Mouse (Mus musculus) 3134 (cell line): ENCODE measurements around the gene Shh.

Experiments used
- DNase-seq: peaks from one replicate; pipeline ENCODE4 v3.0.0-alpha.2; 2011; ENCODE audit warnings: low spot score; ENCODE audit not compliant: insufficient read length; ENCODE audit errors: extremely low read depth

Shh gene

DNA sequence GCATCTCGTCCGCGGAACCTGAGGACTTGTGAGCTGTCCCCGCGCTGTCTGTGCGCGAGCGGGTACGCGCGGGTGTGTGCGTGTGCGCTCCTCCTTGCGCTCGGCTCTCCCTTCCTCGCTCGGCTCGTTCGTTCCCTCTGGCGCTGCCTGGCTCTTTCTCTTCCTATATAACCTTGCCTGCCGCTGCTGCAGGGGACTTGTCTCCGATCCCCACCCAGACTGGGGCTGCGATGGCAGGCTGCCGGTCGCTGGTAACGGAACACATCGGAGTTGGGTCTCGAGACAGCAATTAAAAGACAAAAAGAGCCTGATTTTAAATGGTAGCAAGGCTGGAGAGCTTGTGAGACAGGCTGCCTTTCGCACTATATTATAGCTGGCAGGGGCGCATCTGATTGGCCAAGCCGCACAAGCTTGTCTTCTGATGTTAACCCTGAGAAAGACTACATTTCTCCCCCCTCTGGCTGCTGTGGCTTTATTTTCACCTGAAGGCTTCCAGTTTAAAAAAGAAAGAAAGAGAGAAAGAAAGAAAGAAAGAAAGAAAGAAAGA lies at the start of gene Shh:
Shh (minus strand) TSS at position 497 of the 547 bp plus-strand sequence.
- no peak for DNase-seq

DNA sequence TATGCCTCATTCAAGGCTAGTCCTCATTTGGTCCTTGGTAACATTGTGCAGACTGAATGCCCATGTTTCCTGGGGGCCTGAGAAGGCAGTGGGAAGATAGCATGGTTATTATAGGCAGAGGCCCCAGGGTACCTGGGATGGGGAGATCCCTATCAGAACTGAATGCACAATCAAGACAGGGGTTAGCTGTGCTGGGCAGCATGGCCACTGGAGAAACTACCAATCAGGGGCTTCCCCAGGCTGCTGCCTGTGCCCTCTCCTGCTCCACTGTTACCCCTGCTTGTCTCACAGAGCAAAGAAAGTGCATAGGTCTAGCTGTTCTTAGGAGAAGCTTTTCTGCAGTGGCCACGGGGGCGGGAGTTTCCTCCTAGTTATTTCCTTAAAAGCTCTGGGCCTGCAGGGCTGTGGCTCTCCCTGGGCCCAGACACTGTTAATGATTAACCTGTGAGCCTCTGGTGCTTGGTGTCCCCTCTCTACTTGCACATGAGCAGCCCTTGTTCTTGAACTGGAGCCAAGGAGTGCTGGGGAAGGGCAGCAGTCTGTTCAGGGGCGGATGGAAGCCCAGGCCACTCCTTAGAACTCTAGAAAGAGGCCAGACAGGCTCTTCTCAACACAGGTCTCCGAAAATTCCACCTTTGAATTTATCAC lies 33.9 kb upstream of the Shh start:
- no peak for DNase-seq

DNA sequence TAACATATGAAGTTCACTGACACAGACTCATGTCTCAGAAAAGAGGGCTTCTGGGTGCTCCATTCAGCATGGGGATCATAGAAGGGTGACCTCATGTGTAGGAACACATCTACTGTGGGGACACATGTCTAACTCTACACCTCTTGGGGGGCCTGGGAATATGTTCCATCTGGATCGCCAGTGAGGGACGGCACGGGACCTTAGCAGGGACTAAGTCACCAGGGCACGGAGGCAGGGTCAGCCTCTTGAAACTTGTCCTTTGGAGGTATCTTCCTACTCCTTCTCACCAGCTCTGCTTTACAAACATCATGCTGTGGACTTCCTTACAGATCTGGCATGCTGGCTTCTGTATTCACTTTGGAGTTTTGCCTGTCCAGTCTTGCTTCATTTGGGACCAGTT lies 31.8 kb upstream of the Shh start:
- no peak for DNase-seq

DNA sequence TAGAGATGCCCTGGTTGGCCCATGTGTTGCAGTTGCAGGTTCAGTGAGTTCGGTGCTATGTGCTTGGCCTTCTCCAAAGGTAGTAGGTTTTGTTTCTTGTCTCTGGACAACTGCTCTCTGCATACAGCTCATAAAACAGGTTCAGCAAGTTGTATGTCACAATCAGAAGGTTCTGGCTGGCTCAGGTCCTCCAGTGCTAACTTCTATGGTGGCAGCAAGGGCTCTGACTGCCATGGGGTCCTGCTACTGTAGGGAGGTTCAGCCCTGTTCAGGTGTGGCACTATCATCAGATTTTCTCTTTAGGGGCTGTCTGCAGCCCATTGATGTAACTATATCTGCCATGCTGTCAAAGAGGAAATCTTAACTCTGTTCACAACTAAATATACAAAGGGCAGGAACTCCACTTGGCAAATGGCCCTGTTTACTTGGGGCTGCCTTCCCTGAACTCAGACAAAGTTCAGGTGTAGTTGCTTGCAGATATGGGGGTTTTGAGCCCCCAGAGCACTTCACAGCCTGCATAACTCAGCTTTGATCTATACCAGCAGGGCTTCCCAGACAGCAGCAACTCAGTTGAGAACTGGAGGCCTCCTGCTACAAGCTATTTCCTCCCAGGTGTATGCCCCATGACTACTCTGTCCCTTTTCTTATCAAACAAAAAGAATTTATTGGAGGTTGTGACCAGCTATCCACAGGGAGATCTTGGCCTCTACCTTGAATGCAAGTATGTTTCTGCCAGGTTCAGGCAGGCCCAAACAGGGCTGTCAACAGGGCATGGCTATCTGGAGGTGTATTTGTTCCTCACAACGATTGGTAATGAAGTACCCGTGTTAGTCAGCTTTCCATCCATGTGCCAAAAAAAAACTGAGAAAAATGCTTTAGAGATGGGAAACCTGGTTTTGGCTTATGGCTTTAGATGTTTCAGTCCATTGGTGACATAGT lies 28.9 kb upstream of the Shh start:
- no peak for DNase-seq

DNA sequence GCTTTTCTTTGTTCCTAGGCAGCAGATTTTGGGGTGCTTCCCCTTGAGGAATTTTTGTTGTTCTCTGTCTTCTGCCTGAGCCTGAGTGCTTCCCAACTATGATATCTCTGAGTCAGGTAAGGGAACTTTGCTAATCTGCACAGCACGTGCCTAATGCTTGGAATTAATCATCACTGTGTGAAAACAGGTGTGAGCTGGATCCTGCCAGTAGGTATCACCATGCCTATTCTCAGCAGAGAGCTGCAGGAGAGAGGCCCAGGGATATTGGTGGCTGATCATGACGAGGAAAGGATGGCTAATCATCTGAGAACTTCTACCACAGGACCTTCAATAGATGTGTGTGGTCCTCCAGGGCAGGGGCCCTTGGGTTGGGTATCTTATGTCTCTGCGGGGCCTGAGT lies 26.5 kb upstream of the Shh start:
- no peak for DNase-seq

DNA sequence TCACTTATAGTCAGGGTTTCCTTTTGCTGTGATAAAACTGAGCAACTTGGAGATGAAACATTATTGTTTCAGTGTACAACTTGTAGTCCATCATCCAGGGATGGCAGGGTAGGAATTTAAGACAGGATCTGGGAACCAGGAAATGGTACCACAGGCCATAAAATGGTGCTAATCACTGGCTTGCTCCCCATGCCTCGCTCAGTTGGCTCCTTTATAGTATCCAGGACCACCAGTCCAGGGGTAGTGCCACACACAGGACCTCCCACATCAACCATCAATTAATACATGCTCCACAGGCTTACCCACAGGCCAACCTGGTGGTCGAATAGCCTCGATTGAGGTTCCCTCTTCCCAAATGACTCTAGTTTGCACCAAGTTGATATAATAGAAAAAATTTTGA lies 15.9 kb upstream of the Shh start:
- DNase-seq = no peak

DNA sequence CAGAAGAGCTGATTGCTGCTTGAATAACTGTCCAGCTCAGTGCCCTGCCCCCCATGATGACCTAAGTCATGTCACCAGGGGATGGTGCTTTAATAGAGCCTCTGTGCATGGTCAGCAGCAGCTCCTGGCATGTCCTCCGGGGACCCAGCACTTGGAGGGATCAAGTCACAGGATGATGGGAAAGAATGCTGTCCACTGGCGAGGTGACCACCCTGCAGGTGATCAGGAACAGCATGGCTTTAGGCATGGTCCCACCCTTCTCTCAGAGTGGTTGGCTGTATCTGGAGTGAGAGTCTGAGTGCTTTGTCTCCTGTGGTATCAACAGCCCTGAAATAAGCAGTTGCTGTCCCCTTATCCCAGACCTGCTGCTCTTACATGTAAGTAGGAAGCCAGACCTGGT lies 14.7 kb upstream of the Shh start:
- DNase-seq = no peak

DNA sequence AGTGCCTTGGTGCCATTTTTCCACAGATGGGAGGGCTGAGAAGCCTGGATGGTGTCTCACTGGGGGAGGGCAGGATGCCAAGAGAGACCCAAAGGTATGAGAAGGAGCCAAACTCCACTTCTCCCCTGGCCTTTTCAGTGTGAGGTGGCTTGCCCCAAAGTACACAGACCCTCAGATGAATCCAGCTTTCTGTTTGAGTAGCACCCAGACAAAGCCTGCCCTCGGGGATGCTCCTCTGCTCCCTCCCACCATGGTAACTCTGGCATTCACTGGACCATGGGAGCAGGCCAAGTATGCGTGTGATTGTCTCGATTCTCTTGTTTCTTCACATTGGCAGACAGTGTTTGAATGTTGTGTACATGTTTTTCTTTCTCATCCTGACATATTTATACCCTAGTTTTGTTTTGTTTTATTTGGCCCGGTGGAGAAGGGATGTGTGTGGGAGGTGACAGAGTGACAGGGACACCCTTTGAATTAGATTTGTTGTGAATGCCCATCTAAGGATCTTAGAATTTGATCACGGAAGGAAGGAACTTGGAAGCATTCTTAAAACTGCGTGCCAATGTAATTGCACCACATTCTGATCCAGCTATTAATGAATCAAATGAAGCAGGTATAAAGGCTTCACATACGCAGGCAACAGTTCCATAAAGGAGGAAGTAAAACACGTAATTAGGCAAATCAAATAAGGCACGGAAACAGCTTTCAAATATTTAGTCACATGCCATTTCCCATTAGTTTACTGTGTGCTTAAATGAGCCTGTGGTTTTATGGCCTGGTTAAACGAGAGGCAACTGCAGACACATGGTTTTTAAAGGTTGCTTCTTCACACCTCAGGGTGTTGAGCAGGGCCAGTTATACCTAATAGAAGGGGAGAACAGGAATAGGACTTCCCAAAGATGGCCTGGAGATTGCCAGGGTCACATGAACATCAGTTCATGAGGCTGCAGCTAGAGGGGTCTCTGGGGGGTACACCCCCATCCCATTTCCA lies 9.6 kb upstream of the Shh start:
- DNase-seq = no peak

DNA sequence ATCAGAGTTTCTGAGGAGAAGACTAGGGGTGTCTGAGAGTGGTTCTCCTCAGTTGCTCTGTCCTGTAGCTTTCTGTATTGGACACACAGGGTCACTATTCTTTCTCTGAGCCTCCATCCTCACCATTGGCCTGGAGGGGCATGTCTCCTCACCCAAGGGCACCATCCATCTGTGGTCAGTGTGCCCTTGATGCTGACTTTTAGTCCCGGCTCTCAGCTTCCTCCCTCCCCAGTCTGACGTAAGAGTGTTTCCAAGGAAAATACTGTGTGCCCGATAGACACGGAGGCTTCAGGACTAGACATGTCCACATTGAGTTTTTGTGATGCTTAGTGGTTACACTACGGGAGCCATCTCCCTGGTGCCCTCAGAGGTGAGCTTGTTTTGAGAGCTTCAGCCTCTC lies 6.5 kb upstream of the Shh start:
- no peak for DNase-seq

DNA sequence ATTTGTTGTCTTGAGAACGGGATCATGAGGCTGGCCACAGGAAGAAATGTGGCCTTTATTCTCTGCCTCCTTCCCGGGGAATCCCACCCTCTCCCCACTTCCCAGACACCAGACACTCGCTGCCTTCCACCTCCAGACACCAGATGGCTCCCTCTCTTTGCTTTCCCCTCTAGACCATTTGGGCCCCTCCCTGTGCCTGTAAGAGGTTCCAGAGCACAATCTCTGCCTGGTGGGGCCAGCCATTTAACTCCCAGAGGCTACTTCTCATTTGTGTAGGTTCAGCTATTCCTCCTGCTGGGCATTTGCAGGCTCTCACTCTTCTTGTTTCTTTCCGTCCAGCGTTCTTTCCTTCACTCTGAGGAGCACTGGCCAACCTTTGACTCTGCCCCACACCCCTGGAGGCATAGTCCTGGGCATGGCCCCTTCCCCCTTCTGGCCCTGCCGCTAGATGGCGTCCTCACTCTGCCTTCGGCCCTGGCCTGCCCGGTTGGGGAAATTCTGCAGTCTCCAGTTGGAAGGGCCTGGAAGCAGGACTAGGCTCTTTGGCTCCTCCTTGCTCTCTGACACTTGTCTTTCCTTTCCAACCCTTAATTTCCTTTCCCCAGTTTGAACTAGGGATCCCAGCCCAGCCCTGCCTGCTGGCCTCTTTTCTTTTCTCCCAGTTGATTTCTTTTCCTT lies 2.6 kb upstream of the Shh start:
- DNase-seq = no peak

DNA sequence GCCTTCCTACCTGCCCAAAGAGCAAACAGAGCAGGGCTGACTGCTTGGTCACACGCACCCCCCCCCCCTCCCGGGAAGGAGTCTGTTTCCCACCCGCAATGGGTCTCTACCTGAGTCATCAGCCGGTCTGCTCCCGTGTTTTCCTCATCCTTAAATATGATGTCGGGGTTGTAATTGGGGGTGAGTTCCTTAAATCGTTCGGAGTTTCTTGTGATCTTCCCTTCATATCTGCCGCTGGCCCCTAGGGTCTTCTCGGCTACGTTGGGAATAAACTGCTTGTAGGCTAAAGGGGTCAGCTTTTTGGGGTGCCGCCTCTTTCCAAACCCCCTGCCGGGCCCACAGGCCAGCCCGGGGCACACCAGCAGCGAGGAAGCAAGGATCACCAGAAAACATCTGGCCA lies 705 bp downstream of the Shh start:
- no peak for DNase-seq

DNA sequence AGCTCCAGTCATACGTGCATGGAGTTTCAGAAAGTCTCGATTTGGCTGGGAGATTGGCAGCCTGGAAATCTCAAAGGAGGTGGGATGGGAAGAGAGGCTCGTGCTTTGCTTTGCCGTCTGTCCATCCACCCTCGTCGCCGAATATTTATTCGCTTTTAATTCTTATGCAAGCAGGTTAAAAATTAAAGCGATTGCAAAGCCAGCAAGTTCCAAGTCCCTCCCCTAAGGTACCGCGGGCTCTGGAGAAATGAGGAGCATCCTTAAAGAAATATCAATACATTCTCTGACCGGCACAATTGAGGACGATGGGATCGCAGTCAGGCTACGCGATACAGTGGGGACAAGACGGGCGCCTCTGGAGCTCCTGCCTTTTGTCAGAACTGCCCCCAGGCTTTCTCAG lies 1.5 kb downstream of the Shh start:
- DNase-seq = no peak

DNA sequence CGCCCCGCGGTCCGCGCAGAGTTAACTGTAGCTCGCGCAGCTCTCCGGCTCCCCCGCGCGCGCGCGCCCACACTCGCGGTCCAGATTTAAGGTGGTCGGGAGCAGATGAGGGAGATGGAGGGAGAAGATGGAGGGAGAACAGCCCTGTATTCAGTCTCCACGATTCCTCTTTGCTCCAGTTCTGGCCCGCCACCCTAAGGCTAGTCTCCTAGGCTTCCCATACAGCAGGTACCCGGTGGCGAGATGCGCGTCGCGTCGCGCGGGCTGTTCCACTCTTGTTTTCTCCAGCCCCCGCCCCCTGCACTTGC lies 2.0 kb downstream of the Shh start:
- no peak for DNase-seq

DNA sequence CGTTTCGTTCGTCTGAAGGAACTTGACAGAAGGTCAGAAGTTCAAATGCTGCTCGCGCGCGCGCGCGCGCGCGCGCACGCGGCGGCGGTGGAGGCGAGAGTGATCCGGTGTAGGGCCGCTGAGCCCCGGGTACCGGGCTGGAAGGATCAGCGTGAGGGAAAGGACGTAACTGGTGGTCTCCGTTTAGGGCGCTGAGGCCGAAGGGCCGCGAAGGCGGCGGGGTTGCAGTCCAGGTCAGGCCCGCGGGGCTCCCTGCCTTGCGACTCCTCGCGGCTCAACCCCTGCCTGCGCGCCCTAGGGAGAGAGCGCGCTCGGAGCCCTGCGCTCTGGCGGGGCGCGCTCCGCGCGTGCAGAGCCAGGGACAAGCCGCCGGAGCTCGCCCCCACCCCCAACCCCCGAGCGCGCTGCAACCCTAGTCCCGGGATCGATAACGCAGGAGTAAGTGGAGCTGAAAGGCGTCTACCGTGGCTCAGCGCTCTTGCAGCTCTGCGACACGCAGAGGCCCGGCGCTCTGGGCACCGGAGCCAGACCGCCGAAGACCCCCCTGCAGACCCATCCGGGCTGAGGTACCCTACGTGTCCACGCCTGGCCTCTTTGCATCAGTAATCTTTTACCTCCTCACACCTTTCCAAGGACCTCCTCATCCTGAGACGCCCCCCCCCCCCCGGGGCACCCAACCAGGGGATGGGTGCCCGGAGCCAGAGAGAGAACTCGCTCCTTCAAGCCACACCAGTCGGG lies 2.5 kb downstream of the Shh start:
- DNase-seq = no peak

DNA sequence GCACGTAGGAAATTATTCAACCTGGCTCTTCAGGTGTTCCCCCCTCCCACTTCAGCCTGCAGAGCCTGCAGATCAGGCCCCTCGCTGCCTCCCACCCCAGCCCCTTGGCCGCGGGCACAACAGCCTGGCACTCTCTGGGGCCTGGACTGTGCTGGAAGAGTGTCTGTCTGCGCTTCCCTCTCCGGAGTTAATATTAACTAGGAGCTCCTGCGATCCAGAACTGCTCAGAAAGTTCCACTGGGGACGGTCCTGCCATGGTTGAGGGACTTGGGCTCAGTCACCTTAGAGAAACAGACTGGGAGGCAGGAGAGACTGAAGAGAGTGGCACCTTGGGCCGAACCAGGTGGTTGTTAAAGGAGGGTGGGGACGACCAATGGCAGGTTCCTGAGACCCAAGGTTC lies 3.4 kb downstream of the Shh start:
- no peak for DNase-seq

DNA sequence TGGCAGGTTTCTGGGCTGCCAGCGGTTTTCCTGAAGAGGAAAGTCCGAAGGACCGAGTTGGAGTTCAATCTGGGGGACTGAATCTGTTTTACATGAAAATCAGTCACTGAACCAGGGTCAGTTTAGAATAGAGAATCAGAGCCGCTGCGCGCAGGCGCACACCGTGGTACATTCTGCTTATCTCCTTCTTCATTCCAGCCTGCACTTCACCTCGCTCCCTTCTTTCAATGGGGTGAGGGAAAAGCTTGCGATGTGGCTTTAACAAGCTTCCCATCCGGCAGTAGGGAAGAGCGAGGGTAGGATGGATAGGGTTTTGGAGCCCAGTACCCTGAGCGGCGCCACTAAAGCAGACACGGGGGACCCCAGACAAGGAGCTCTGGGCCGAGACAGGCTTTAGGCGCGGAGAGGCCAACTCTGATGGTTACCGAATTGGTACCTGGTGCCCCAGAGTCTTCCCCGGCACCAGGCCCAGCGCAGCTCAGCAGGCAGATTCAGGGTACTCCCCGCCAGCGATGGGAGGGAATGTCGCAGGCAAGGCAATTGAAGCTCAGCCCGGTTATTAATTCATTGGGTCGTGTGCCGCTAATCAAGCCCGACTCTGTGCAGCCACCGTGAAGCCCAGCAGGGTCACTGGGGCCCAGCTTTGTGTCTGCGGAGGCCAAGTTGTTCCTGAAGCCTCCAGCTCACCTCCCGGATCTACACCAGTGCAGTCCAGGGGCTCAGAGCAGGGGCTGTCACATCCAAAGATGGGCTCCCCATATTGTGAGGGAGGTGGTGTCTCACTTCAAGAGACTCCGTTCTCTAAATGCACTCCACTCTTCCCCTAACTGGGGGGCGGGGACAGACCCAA lies 4.1 kb downstream of the Shh start:
- DNase-seq = no peak

DNA sequence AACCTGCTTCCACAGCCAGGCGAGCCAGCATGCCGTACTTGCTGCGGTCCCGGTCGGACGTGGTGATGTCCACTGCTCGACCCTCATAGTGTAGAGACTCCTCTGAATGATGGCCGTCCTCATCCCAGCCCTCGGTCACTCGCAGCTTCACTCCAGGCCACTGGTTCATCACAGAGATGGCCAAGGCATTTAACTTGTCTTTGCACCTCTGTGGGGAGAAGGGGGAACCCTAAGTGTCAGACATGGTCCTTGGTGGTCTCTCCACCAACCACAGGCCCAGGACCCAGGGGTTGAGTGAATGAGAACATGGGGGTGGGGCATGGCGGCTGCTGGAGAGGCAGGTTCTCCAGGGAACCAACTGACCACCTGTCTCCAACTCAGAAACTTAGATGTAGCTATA lies 5.7 kb downstream of the Shh start:
- DNase-seq = no peak

DNA sequence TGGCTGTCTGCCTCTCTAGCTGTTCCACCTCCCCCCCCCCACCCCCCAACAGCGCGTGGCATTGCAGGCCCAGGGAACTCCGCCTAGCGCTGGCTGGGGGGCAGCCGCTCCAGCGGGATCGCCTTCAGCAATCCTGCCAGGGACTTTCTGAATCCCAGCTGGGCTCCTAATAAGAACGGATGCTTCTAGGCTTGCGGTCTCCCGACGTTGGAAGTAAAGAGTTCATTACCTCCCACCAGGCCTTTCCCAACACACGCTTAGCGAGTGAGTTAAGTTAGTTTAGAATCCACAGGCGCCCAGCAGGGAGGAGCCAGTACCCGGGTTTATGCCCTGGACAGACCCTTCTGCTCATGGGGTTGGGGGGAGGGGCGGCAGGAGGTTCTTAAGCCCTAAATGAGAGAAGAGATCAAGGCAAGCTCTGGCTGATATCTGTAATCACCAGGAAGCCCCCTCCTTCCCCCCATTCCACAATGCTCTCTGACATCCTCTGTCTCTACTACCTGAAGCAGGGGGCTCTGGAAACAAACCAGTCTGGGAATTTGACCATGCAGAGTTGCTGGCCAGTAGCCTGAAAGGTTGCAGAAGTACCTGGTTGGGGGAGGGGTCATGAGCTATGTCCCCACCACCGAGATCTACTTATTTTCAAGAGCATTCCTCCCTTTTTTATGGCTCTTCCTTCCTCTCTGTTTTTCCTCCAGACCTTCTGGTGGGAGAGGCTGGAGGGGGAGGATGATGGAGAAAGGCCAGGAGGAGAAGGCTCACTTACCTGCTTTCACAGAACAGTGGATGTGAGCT lies 6.3 kb downstream of the Shh start:
- no peak for DNase-seq
